Mouse (Mus musculus) cerebellum, adult 2 months (tissue): ENCODE data around the gene Pde3b.

Source experiments
- CTCF ChIP-seq: fragments of 200-500 bp; IDR thresholded peaks from 2 replicates; pipeline ENCODE4 v1.5.1; 2011; ENCODE audit warnings: low read depth, mild to moderate bottlenecking, control low read depth, low read length, moderate library complexity, borderline replicate concordance; ENCODE audit not compliant: insufficient read depth
- POLR2A ChIP-seq: fragments of 200-500 bp; IDR thresholded peaks from 2 replicates; pipeline ENCODE4 v1.6.1; 2011; ENCODE audit warnings: low read length, control low read depth, borderline replicate concordance; ENCODE audit not compliant: insufficient read depth

GRCm38 (mm10) chr7:114581200-114581599, 166.1 kb downstream of the Pde3b start:
- no peak for TF ChIP-seq CTCF
- TF ChIP-seq POLR2A = no peak
